Mouse (Mus musculus) spleen, adult 2 months (tissue): ENCODE results near the gene Plcb1. TPM values are rescaled to one million over a fixed set of nuclear protein-coding genes. Genes with fewer than 3 reads are reported as not detected.

Experiments used
- DNase-seq, 2 experiments: peaks; one replicate each; pipeline versions ENCODE4 v3.0.0 to v3.0.0-alpha.2; 2012 to 2021; ENCODE audit warnings: low spot score in 2 of 2, low read depth in 1 of 2
- H3K27ac ChIP-seq: fragments of 200-500 bp; 2 replicates; pipeline ENCODE4 v1.5.1; 2012; ENCODE audit warnings: low read length, inconsistent platforms; ENCODE audit not compliant: insufficient read depth
- H3K27me3 ChIP-seq: fragments of 200-500 bp; 2 replicates; pipeline ENCODE4 v1.6.1; 2012; ENCODE audit warnings: mild to moderate bottlenecking, moderate library complexity, low read length, inconsistent platforms; ENCODE audit not compliant: control insufficient read depth, insufficient read depth
- H3K36me3 ChIP-seq: fragments of 200-500 bp; 2 replicates; pipeline ENCODE4 v1.6.1; 2012; ENCODE audit warnings: mild to moderate bottlenecking, low read length, inconsistent platforms; ENCODE audit not compliant: control insufficient read depth, insufficient read depth
- H3K4me1 ChIP-seq: fragments of 200-500 bp; 2 replicates; pipeline ENCODE4 v1.6.1; 2011; ENCODE audit warnings: inconsistent platforms; ENCODE audit not compliant: control insufficient read depth, insufficient read depth, insufficient read length
- H3K4me3 ChIP-seq: fragments of 200-500 bp; 2 replicates; pipeline ENCODE4 v1.5.1; 2011; ENCODE audit warnings: mild to moderate bottlenecking, inconsistent platforms; ENCODE audit not compliant: insufficient read depth, insufficient read length; ENCODE audit errors: extremely low read depth
- CTCF ChIP-seq: fragments of 200-500 bp; IDR thresholded peaks from 2 replicates; pipeline ENCODE4 v1.5.1; 2011; ENCODE audit warnings: mild to moderate bottlenecking, inconsistent platforms; ENCODE audit not compliant: insufficient read depth, insufficient read length, insufficient replicate concordance; ENCODE audit errors: extremely low read depth
- POLR2A ChIP-seq: fragments of 200-500 bp; IDR thresholded peaks from 2 replicates; pipeline ENCODE4 v1.6.1; 2011; ENCODE audit warnings: low read depth, low read length, inconsistent platforms
- WGBS: fragments of 180-500 bp; shearing (Covaris S2); methylation state at CpG from one replicate; pipeline ENCODE4 v1.1.7; 2018; 5-methylcytosine and 5-hydroxymethylcytosine counted together
- polyA plus RNA-seq: library from polyadenylated mRNA; depleted of rRNA; stranded (reverse); fragments of >200 nt; gene quantifications from 2 replicates; pipeline ENCODE4 v1.2.3, GENCODE M21; 2012

The Plcb1 gene
- polyA plus RNA-seq, 1 experiment = 0.22 TPM

GRCm38 (mm10) chr2:134780316-134780715 lies 5.6 kb upstream of the Plcb1 start:
- Histone ChIP-seq H3K4me3 (no peak overlapping the region), H3K27me3 (no peaks in the 10 kb centered on the region), H3K27ac (no peak overlapping the region), H3K4me1 (no peaks in the 10 kb centered on the region), H3K36me3 (no peaks in the 10 kb centered on the region)
- TF ChIP-seq CTCF (no peak), POLR2A (no peak)
- DNase-seq = no peak

- no peaks in the 10 kb centered on the region; the same call in 1 of the 2 replicates for H3K4me1 ChIP-seq
- no peak overlapping the region for H3K27ac ChIP-seq
- 21% methylated on average over 6 of the region's 6 CpGs for WGBS
- no peak overlapping the region for H3K4me3 ChIP-seq
- no peaks in the 10 kb centered on the region for H3K27me3 ChIP-seq
- no peaks in the 10 kb centered on the region for H3K36me3 ChIP-seq
- DNase-seq = no peak
- TF ChIP-seq CTCF (no peak), POLR2A (no peak)
Measured at GRCm38 (mm10) chr2:134786856-134787250, 986 bp downstream of the Plcb1 start.

- no peak for TF ChIP-seq CTCF
- no peak for TF ChIP-seq POLR2A
- 79% methylated on average over 12 of the region's 12 CpGs for WGBS
- no peak for DNase-seq
- no peak overlapping the region for H3K4me3 ChIP-seq
- no peaks in the 10 kb centered on the region for H3K27me3 ChIP-seq
- no peaks in the 10 kb centered on the region for H3K36me3 ChIP-seq
- no peak overlapping the region for H3K27ac ChIP-seq
- no peaks in the 10 kb centered on the region; the same call in 1 of the 2 replicates for H3K4me1 ChIP-seq
Measured at GRCm38 (mm10) chr2:134787336-134788095, 1.6 kb downstream of the Plcb1 start.

GRCm38 (mm10) chr2:134792926-134793325 lies 7.1 kb downstream of the Plcb1 start:
- H3K36me3 ChIP-seq = no peaks in the 10 kb centered on the region
- TF ChIP-seq POLR2A (no peak), CTCF (no peak)
- no peaks in the 10 kb centered on the region for H3K27me3 ChIP-seq
- DNase-seq = no peak
- no peak overlapping the region for H3K4me3 ChIP-seq
- H3K4me1 ChIP-seq = no peaks in the 10 kb centered on the region
- no peak overlapping the region for H3K27ac ChIP-seq
- WGBS = 85% methylated on average over 7 of the region's 7 CpGs

GRCm38 (mm10) chr2:134800226-134800625 lies 14.4 kb downstream of the Plcb1 start:
- H3K4me3 ChIP-seq = no peak overlapping the region

GRCm38 (mm10) chr2:134816383-134816782 lies 30.5 kb downstream of the Plcb1 start:
- H3K4me1 ChIP-seq = no peaks in the 10 kb centered on the region
- H3K27me3 ChIP-seq = no peaks in the 10 kb centered on the region
- no peak for TF ChIP-seq POLR2A
- no peak for TF ChIP-seq CTCF
- 76% methylated on average over 11 of the region's 11 CpGs for WGBS
- H3K36me3 ChIP-seq = no peaks in the 10 kb centered on the region
- no peak overlapping the region for H3K4me3 ChIP-seq
- no peak overlapping the region for H3K27ac ChIP-seq
- DNase-seq = no peak

More at GRCm38 (mm10) chr2:134800226-134800625, 14.4 kb downstream of the Plcb1 start:
- TF ChIP-seq POLR2A = no peak
- no peak overlapping the region for H3K27ac ChIP-seq
- no peaks in the 10 kb centered on the region for H3K36me3 ChIP-seq
- H3K27me3 ChIP-seq = no peaks in the 10 kb centered on the region
- no peak for DNase-seq
- WGBS = 85% methylated on average over 1 of the region's 1 CpGs
- no peaks in the 10 kb centered on the region for H3K4me1 ChIP-seq

- no peaks in the 10 kb centered on the region for H3K4me1 ChIP-seq
- H3K36me3 ChIP-seq = no peaks in the 10 kb centered on the region
- no peak for DNase-seq
- no peak overlapping the region for H3K27ac ChIP-seq
- WGBS = 85% methylated on average over 7 of the region's 7 CpGs
- H3K27me3 ChIP-seq = no peaks in the 10 kb centered on the region
- TF ChIP-seq CTCF (no peak), POLR2A (no peak)
- no peak overlapping the region for H3K4me3 ChIP-seq
Measured at GRCm38 (mm10) chr2:134817058-134817840, 31.4 kb downstream of the Plcb1 start.
